Mouse (Mus musculus) limb, embryonic 11.5 days (tissue): Measurements from ENCODE around the gene Ube2o. TPM values are rescaled to one million over a fixed set of nuclear protein-coding genes. Genes with fewer than 3 reads are reported as not detected.

Source experiments
- ATAC-seq: fragments of 200-750 bp; cut with Nextera tagmentation; 2 replicates; pipeline ENCODE4 v1.8.0; 2017; ENCODE audit warnings: low read depth; ENCODE audit not compliant: insufficient number of reproducible peaks, low FRiP score, low TSS enrichment
- DNase-seq: peaks from one replicate; pipeline ENCODE4 v3.0.0-alpha.2; 2015; ENCODE audit warnings: low spot score
- H3K27ac ChIP-seq: fragments of 300-500 bp; sonication (generic); replicated peaks from 2 replicates; pipeline ENCODE4 v1.5.1; 2014; ENCODE audit warnings: low read depth, mild to moderate bottlenecking, low read length
- H3K27me3 ChIP-seq: fragments of 300-500 bp; sonication (generic); 2 replicates; pipeline ENCODE4 v1.6.1; 2014; ENCODE audit warnings: mild to moderate bottlenecking, low read length, mixed read lengths; ENCODE audit not compliant: control insufficient read depth, insufficient read depth
- H3K36me3 ChIP-seq: fragments of 300-500 bp; sonication (generic); 2 replicates; pipeline ENCODE4 v1.6.1; 2014; ENCODE audit warnings: mild to moderate bottlenecking, low read length, moderate library complexity, mixed read lengths; ENCODE audit not compliant: control insufficient read depth, insufficient read depth
- H3K4me1 ChIP-seq: fragments of 300-500 bp; sonication (generic); 2 replicates; pipeline ENCODE4 v1.6.1; 2014; ENCODE audit warnings: low read length, mixed read lengths; ENCODE audit not compliant: control insufficient read depth, insufficient read depth
- H3K4me2 ChIP-seq: fragments of 300-500 bp; sonication (generic); 2 replicates; pipeline ENCODE4 v1.6.1; 2014; ENCODE audit warnings: low read depth, mild to moderate bottlenecking, moderate library complexity; ENCODE audit not compliant: severe bottlenecking
- H3K4me3 ChIP-seq: fragments of 300-500 bp; sonication (generic); 2 replicates; pipeline ENCODE4 v1.5.1; 2014; ENCODE audit warnings: low read depth, low read length
- H3K9ac ChIP-seq: fragments of 300-500 bp; sonication (generic); 2 replicates; pipeline ENCODE4 v1.6.1; 2014; ENCODE audit warnings: mild to moderate bottlenecking, low read length
- H3K9me3 ChIP-seq: fragments of 300-500 bp; sonication (generic); 2 replicates; pipeline ENCODE4 v1.6.1; 2016; ENCODE audit warnings: low read length; ENCODE audit not compliant: control insufficient read depth
- WGBS: fragments of 180-500 bp; shearing (Covaris S2); extraction: QIAGEN DNeasy Blood & Tissue Kit; methylation state at CpG from one replicate; pipeline ENCODE4 v1.1.7; 2014; 5-methylcytosine and 5-hydroxymethylcytosine counted together
- polyA plus RNA-seq: library from polyadenylated mRNA; unstranded; fragments of >200 nt; fragmentation: Nextera tagmentation; extraction: Ambion mirVana; gene quantifications from 2 replicates; pipeline ENCODE4 v1.2.1, GENCODE M21; 2014

Gene Ube2o
- polyA plus RNA-seq, 1 experiment from 2014 or later = 19.4 TPM

- no peaks in the 10 kb centered on the region for H3K9me3 ChIP-seq
- H3K27ac ChIP-seq = no peak overlapping the region
- no peaks in the 10 kb centered on the region for H3K27me3 ChIP-seq
- no peak overlapping the region; the same call in 1 of the 2 replicates for H3K9ac ChIP-seq
- H3K36me3 ChIP-seq = no peaks in the 10 kb centered on the region
- WGBS = 81% methylated on average over 8 of the region's 8 CpGs
- H3K4me3 ChIP-seq = no peak overlapping the region
- no peak for DNase-seq
- no peaks in the 10 kb centered on the region for H3K4me1 ChIP-seq
- H3K4me2 ChIP-seq = no peak overlapping the region
- ATAC-seq = no peak
Measured at GRCm38 (mm10) chr11:116567531-116567930, 13.7 kb downstream of the Ube2o start.

GRCm38 (mm10) chr11:116565283-116566041 is 15.8 kb downstream of the Ube2o start:
- Histone ChIP-seq H3K4me3 (no peak overlapping the region), H3K27me3 (no peaks in the 10 kb centered on the region), H3K36me3 (no peaks in the 10 kb centered on the region), H3K4me1 (no peaks in the 10 kb centered on the region), H3K27ac (no peak overlapping the region), H3K9me3 (no peaks in the 10 kb centered on the region), H3K4me2 (no peak overlapping the region), H3K9ac (no peak overlapping the region)
- DNase-seq (no peak), ATAC-seq (no peak)
- 38% methylated on average over 7 of the region's 7 CpGs for WGBS

- ATAC-seq (no peak), DNase-seq (no peak)
- 60% methylated on average over 6 of the region's 6 CpGs for whole genome bisulfite sequencing
- H3K9me3 ChIP-seq = no peaks in the 10 kb centered on the region
- H3K4me2 ChIP-seq = no peak overlapping the region
- no peaks in the 10 kb centered on the region for H3K36me3 ChIP-seq
- H3K27me3 ChIP-seq = no peaks in the 10 kb centered on the region
- H3K4me1 ChIP-seq = peaks cover 13% of the 10 kb centered on the region; the same call in 1 of the 2 replicates
- H3K9ac ChIP-seq = no peak overlapping the region
- H3K4me3 ChIP-seq = no peak overlapping the region
- no peak overlapping the region for H3K27ac ChIP-seq
Measured at GRCm38 (mm10) chr11:116556308-116556707, 24.9 kb downstream of the Ube2o start.

- no peaks in the 10 kb centered on the region for H3K9me3 ChIP-seq
- H3K4me1 ChIP-seq = peaks cover 18% of the 10 kb centered on the region
- no peak for ATAC-seq
- no peaks in the 10 kb centered on the region for H3K36me3 ChIP-seq
- no peak overlapping the region for H3K27ac ChIP-seq
- H3K27me3 ChIP-seq = no peaks in the 10 kb centered on the region
- H3K9ac ChIP-seq = no peak overlapping the region
- DNase-seq = no peak
- H3K4me3 ChIP-seq = no peak overlapping the region
- WGBS = 68% methylated on average over 1 of the region's 1 CpGs
- H3K4me2 ChIP-seq = no peak overlapping the region
Measured at GRCm38 (mm10) chr11:116555572-116555971, 25.7 kb downstream of the Ube2o start.

- Histone ChIP-seq H3K9ac (no peak overlapping the region), H3K4me1 (peaks cover 18% of the 10 kb centered on the region), H3K4me3 (no peak overlapping the region), H3K9me3 (no peaks in the 10 kb centered on the region), H3K4me2 (no peak overlapping the region), H3K27ac (no peak overlapping the region), H3K36me3 (no peaks in the 10 kb centered on the region), H3K27me3 (no peaks in the 10 kb centered on the region)
- DNase-seq (peak; percentile 54), ATAC-seq (no peak)
- WGBS = 53% methylated on average over 12 of the region's 12 CpGs
Measured at GRCm38 (mm10) chr11:116554171-116554878, 26.9 kb downstream of the Ube2o start.

- Histone ChIP-seq H3K27ac (no peak overlapping the region), H3K36me3 (peaks cover 4% of the 10 kb centered on the region; the same call in 1 of the 2 replicates), H3K9ac (no peak overlapping the region), H3K4me2 (no peak overlapping the region), H3K4me1 (peaks cover 13% of the 10 kb centered on the region), H3K4me3 (no peak overlapping the region), H3K27me3 (no peaks in the 10 kb centered on the region), H3K9me3 (no peaks in the 10 kb centered on the region)
- 65% methylated on average over 1 of the region's 1 CpGs for WGBS
- ATAC-seq (no peak), DNase-seq (no peak)
Measured at GRCm38 (mm10) chr11:116552194-116552593, 29.1 kb downstream of the Ube2o start.

GRCm38 (mm10) chr11:116550748-116551147 is 30.5 kb downstream of the Ube2o start:
- 0 out of 2 replicates have a peak overlapping the region, but pooled peaks have one; percentile 22 for H3K9ac ChIP-seq
- no peak for DNase-seq
- no peaks in the 10 kb centered on the region for H3K27me3 ChIP-seq
- 0 out of 2 replicates have a peak overlapping the region, but pooled peaks have one; percentile 18 for H3K27ac ChIP-seq
- no peak overlapping the region for H3K4me2 ChIP-seq
- H3K4me1 ChIP-seq = peaks cover 11% of the 10 kb centered on the region
- ATAC-seq = no peak
- peaks cover 4% of the 10 kb centered on the region; the same call in 1 of the 2 replicates for H3K36me3 ChIP-seq
- H3K9me3 ChIP-seq = no peaks in the 10 kb centered on the region
- WGBS = 58% methylated on average over 7 of the region's 7 CpGs
- H3K4me3 ChIP-seq = no peak overlapping the region

GRCm38 (mm10) chr11:116549273-116550038 is 31.8 kb downstream of the Ube2o start:
- ATAC-seq (no peak), DNase-seq (no peak)
- H3K9ac ChIP-seq = no peak overlapping the region
- peaks cover 11% of the 10 kb centered on the region for H3K4me1 ChIP-seq
- no peak overlapping the region for H3K4me3 ChIP-seq
- H3K9me3 ChIP-seq = no peaks in the 10 kb centered on the region
- no peak overlapping the region for H3K4me2 ChIP-seq
- no peak overlapping the region for H3K27ac ChIP-seq
- H3K27me3 ChIP-seq = no peaks in the 10 kb centered on the region
- 89% methylated on average over 11 of the region's 11 CpGs for WGBS
- H3K36me3 ChIP-seq = peaks cover 15% of the 10 kb centered on the region; the same call in 1 of the 2 replicates
